Comparison of ENCODE assay signal across 21 mouse cellular contexts in genomic region chr4:63073139-63073538, GRCm38 (mm10).
DNase-seq lines count a peak whose midpoint lies in the region; ATAC-seq and TF ChIP-seq lines count a peak whose summit lies in the region.
"Had no signal": no experiment of that assay in that cellular context is flagged by ENCODE, and none has a peak within 500 bp of the region (broad histone marks: within the 10 kb centered on the region; RNA-seq: fewer than 3 reads in every experiment).

No protein-coding gene starts in this region.

- TF ChIP-seq CTCF in thymus, adult 2 months (IDR thresholded peaks at IDR 0.05; ENCODE audit: borderline replicate concordance, control insufficient read depth, extremely low read depth, insufficient read depth, low read length, poor library complexity), result no peak

- no peak overlapping the region for H3K9ac ChIP-seq in kidney, embryonic 15.5 days
- H3K9ac ChIP-seq: embryonic facial prominence, embryonic 13.5 days; forebrain, embryonic 12.5 days; heart, embryonic 12.5 days; hindbrain, embryonic 15.5 days had no signal

- H3K27me3 ChIP-seq in kidney, embryonic 15.5 days, result no peaks in the 10 kb centered on the region
- H3K27me3 ChIP-seq in thymus, adult 2 months (ENCODE audit: control insufficient read depth, insufficient read depth, low read length), result no peaks in the 10 kb centered on the region
- H3K27me3 ChIP-seq: embryonic facial prominence, embryonic 13.5 days; forebrain, embryonic 12.5 days; heart, embryonic 12.5 days; hindbrain, embryonic 15.5 days; Patski had no signal

- no peak for TF ChIP-seq POLR2A in thymus, adult 2 months (IDR thresholded peaks at IDR 0.05; ENCODE audit: control insufficient read depth, extremely low read depth, insufficient read depth, low read length, poor library complexity)

- peaks cover 17% of the 10 kb centered on the region for H3K36me3 ChIP-seq in kidney, embryonic 15.5 days
- no peaks in the 10 kb centered on the region for H3K36me3 ChIP-seq in thymus, adult 2 months (ENCODE audit: control insufficient read depth, insufficient read depth, low read length)
- H3K36me3 ChIP-seq: hindbrain, embryonic 15.5 days had no signal

- peaks cover 52% of the 10 kb centered on the region for H3K4me1 ChIP-seq in kidney, embryonic 15.5 days
- peaks cover 7% of the 10 kb centered on the region for H3K4me1 ChIP-seq in thymus, adult 2 months (replicated peaks; ENCODE audit: control insufficient read depth, insufficient read depth, low read length)
- H3K4me1 ChIP-seq: forebrain, embryonic 12.5 days; hindbrain, embryonic 15.5 days had no signal

- peak overlapping the region; percentile 86 for H3K27ac ChIP-seq in kidney, embryonic 15.5 days
- peak overlapping the region; percentile 36; the same call in 1 of the 2 replicates for H3K27ac ChIP-seq in thymus, adult 2 months (ENCODE audit: control insufficient read depth, insufficient read depth, low read length)
- H3K27ac ChIP-seq: embryonic facial prominence, embryonic 13.5 days; forebrain, embryonic 12.5 days; heart, adult 2 months; hindbrain, embryonic 15.5 days had no signal

- no peak; the same call in 1 of the 2 replicates for ATAC-seq in kidney, embryonic 15.5 days (replicated peaks; ENCODE audit: low FRiP score)
- peak; percentile 46 for ATAC-seq in activated CD4-positive, CD25-positive, alpha-beta regulatory T cell, adult 4 months
- ATAC-seq: forebrain, embryonic 16.5 days; Patski had no signal

- no peaks in the 10 kb centered on the region for H3K9me3 ChIP-seq in kidney, embryonic 15.5 days (replicated peaks)
- H3K9me3 ChIP-seq: embryonic facial prominence, embryonic 13.5 days; forebrain, embryonic 12.5 days; heart, embryonic 12.5 days; hindbrain, embryonic 15.5 days had no signal

- no peak overlapping the region for H3K4me2 ChIP-seq in kidney, embryonic 15.5 days
- H3K4me2 ChIP-seq: embryonic facial prominence, embryonic 13.5 days; forebrain, embryonic 12.5 days; heart, embryonic 12.5 days; hindbrain, embryonic 15.5 days had no signal

- WGBS in kidney, embryonic 15.5 days, result 54% methylated on average over 2 of the region's 2 CpGs
- WGBS in thymus, adult 2 months, result 39% methylated on average over 2 of the region's 2 CpGs

- no peak for DNase-seq in kidney, postnatal 25 days
- DNase-seq in thymus, adult 2 months, result no peak
- no peak for DNase-seq in thymus, postnatal 10 days (ENCODE audit: low spot score in 2 of 2)
- DNase-seq in naive thymus-derived CD4-positive, alpha-beta T cell, adult 2 months (ENCODE audit: low read depth), result peak; percentile 55
- DNase-seq in embryo, embryonic 10.5 days (ENCODE audit: low spot score), result no peak
- DNase-seq in layer of hippocampus, adult 11-12 months (ENCODE audit: low spot score), result no peak
- DNase-seq: adrenal gland, adult 2 months; adrenal gland, postnatal 25 days; cerebellum, adult 2 months; cerebellum, postnatal 10 days; gastrocnemius, postnatal 14 days; heart, adult 2 months; heart, postnatal 36 days had no signal

- H3K4me3 ChIP-seq in kidney, embryonic 15.5 days (replicated peaks), result no peak overlapping the region
- no peak overlapping the region for H3K4me3 ChIP-seq in thymus, adult 2 months (ENCODE audit: control insufficient read depth, insufficient read depth, low read length)
- H3K4me3 ChIP-seq: embryonic facial prominence, embryonic 13.5 days; forebrain, embryonic 12.5 days; heart, adult 2 months; heart, embryonic 12.5 days; hindbrain, embryonic 15.5 days had no signal
